Mouse (Mus musculus): ENCODE data around the gene Mfsd7a. TPM values are rescaled to one million over a fixed set of nuclear protein-coding genes. Genes with fewer than 3 reads are reported as not detected.
A peak's percentile ranks its signal among the peaks of the same experiment; 100 is the strongest.

Gene Mfsd7a
- total RNA-seq, 2 experiments from 2014 or later, result 1.9 to 2.6 TPM

- no peak for DNase-seq
These were observed 17.5 kb downstream of the Mfsd7a start for GRCm38 (mm10) chr5:108431196-108431595.

GRCm38 (mm10) chr5:108427186-108427585 is 21.5 kb downstream of the Mfsd7a start:
- DNase-seq, result peak; percentile 33

DNA sequence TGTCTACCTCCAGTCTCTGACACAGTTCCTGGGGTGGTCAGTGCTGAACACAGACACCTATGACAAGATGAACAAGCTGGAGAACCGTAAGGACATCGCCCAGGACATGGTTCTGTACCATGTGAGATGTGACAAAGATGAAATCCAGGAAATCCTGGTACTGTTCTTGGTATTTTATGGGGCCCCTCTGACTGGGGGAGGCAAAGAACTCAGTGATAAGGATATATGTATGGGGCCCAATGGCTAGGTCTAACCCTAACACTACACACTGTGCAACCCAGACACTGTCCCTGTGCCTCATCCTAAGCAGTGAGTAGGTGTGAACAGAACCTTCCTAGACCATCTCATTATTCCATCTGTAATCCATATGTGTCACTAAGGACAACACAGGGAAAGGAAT is 25.3 kb downstream of the Mfsd7a start:
- no peak for DNase-seq

GRCm38 (mm10) chr5:108422741-108423140 is 25.9 kb downstream of the Mfsd7a start:
- no peak for DNase-seq

GRCm38 (mm10) chr5:108414711-108415110 is 34.0 kb downstream of the Mfsd7a start:
- DNase-seq, result no peak

DNA sequence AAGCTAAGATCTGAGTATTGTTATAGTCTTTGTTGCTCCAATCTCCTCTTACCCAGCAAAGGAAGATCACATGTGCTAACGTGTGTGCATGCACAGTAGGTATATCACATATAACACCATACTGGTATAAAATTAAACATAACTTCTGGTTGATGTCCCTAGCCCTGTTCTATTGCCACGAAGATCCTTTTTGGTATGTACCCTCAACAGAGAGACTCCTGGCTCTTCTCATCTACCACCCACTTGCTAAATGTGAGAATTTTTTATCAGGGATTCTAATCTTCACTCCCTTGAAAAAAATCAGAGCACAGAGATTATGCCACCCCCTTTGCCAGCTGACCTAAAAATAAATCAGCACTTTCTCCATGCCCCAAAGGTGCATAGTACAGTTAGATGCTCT is 41.7 kb downstream of the Mfsd7a start:
- DNase-seq, result no peak

- DNase-seq, result no peak
These were observed 43.2 kb downstream of the Mfsd7a start for GRCm38 (mm10) chr5:108405460-108405859.

DNA sequence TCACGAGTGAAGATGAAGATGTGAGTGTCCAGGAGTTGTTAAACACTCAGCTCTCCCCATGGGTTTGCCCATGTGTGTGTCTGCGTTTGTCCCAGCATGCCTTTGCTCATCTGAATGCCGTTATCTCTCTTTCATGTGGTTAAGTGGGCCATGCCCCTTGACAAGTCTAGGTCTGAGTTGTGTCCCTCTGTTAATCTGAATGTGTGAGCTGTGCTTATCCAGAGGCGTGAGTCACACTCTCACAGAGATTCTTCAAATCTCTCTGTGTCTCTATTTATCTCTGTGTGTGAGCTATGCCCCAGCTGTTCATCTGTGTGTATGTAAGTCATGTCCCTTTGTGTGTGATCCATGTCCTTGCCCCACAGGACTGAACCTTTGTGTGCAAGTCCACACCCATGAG is 45.2 kb downstream of the Mfsd7a start:
- DNase-seq, result no peak

Other genes starting within 250 kb of the Mfsd7a start
- 10 to 100 TPM; 21.5 to 23.2 TPM for gene Dr1, start 180.0 kb downstream of the Mfsd7a start, total RNA-seq (2021)
- 1 to 10 TPM; 3.2 to 4.5 TPM for gene Pigg, start 136.3 kb downstream of the Mfsd7a start, total RNA-seq (2021)
- under 1 TPM; 0.36 to 0.42 TPM for gene Gm42517, start 81.0 kb downstream of the Mfsd7a start, total RNA-seq (2021)
- not detected for gene Pde6b, start 60.5 kb downstream of the Mfsd7a start, total RNA-seq (2021)
- gene Atp5k, start 14.4 kb downstream of the Mfsd7a start, total RNA-seq (2021), result 100 to 1,000 TPM; 747 to 903 TPM
- gene Pcgf3, start 12.3 kb upstream of the Mfsd7a start, total RNA-seq (2021), result 10 to 100 TPM; 58.0 to 61.6 TPM
- under 1 TPM; 0.45 to 0.54 TPM for gene Cplx1, start 101.1 kb upstream of the Mfsd7a start, total RNA-seq (2021)
- 10 to 100 TPM; 19.7 to 23.0 TPM for gene Gak, start 180.9 kb upstream of the Mfsd7a start, total RNA-seq (2021)
- gene Tmem175, start 180.9 kb upstream of the Mfsd7a start, total RNA-seq (2021), result 1 to 10 TPM; 6.8 to 7.8 TPM
- 1 to 10 TPM; 6.3 to 8.0 TPM for gene Idua, start 211.4 kb upstream of the Mfsd7a start, total RNA-seq (2021)
- 1 to 10 TPM; 3.7 to 8.3 TPM for gene Dgkq, start 220.8 kb upstream of the Mfsd7a start, total RNA-seq (2021)
- gene Slc26a1, start 226.7 kb upstream of the Mfsd7a start, total RNA-seq (2021), result under 1 TPM; 0.07 to 0.20 TPM
- gene Fgfrl1, start 243.5 kb upstream of the Mfsd7a start, total RNA-seq (2021), result 10 to 100 TPM; 67.3 to 80.5 TPM